Mouse (Mus musculus): Measurements from ENCODE around the gene Tmem160. TPM values are rescaled to one million over a fixed set of nuclear protein-coding genes. Genes with fewer than 3 reads are reported as not detected.

The Tmem160 gene
- polyA plus RNA-seq, 1 experiment from 2014 or later, result 75.4 TPM

DNA sequence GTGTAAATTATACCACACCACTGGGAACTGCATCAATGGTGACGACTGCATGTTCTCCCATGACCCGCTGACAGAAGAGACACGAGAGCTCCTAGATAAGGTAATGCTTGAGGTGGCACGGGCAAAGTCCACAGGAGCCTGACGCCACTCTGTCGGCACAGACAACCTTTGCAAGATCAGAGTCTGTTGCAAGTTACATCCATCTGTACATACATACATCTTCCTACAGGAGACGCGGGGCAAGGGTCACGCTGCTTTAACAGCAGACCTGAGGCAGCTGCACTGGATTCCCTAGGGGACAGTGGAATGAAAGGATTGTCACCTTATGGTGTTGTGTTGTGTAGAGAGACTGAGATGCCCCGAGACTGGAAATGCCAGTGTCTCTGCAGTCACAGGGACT lies 26.9 kb upstream of the Tmem160 start:
- H3K4me3 ChIP-seq (ENCODE audit: low read depth, low read length), result no peak overlapping the region
- H3K4me2 ChIP-seq (ENCODE audit: low read length), result no peak overlapping the region
- no peak overlapping the region for H3K27ac ChIP-seq (ENCODE audit: low read depth, low read length)
- H3K9ac ChIP-seq (ENCODE audit: low read length), result no peak overlapping the region
- no peaks in the 10 kb centered on the region for H3K9me3 ChIP-seq (replicated peaks; ENCODE audit: control insufficient read depth, low read length)
- ATAC-seq, result no peak
- H3K4me1 ChIP-seq (ENCODE audit: control insufficient read depth, insufficient read depth, low read length), result no peaks in the 10 kb centered on the region
- DNase-seq (ENCODE audit: low spot score), result no peak
- 93% methylated on average over 10 of the region's 10 CpGs for WGBS
- H3K36me3 ChIP-seq (ENCODE audit: control insufficient read depth, insufficient read depth, low read length), result peaks cover 100% of the 10 kb centered on the region
- H3K27me3 ChIP-seq (replicated peaks; ENCODE audit: control insufficient read depth, insufficient read depth, low read length), result no peaks in the 10 kb centered on the region

GRCm38 (mm10) chr7:16426129-16426729 lies 26.4 kb upstream of the Tmem160 start:
- Histone ChIP-seq H3K4me1 (ENCODE audit: control insufficient read depth, insufficient read depth, low read length) (no peaks in the 10 kb centered on the region), H3K27ac (ENCODE audit: low read depth, low read length) (no peak overlapping the region), H3K27me3 (replicated peaks; ENCODE audit: control insufficient read depth, insufficient read depth, low read length) (no peaks in the 10 kb centered on the region), H3K4me2 (ENCODE audit: low read length) (no peak overlapping the region), H3K4me3 (ENCODE audit: low read depth, low read length) (no peak overlapping the region), H3K36me3 (ENCODE audit: control insufficient read depth, insufficient read depth, low read length) (peaks cover 100% of the 10 kb centered on the region), H3K9ac (ENCODE audit: low read length) (no peak overlapping the region), H3K9me3 (replicated peaks; ENCODE audit: control insufficient read depth, low read length) (no peaks in the 10 kb centered on the region)
- ATAC-seq (peak; percentile 82; the same call in 1 of the 2 replicates), DNase-seq (ENCODE audit: low spot score) (peak; percentile 59)
- 54% methylated on average over 4 of the region's 4 CpGs for WGBS

GRCm38 (mm10) chr7:16433352-16433971 lies 19.1 kb upstream of the Tmem160 start:
- H3K4me3 ChIP-seq (ENCODE audit: low read depth, low read length), result no peak overlapping the region
- WGBS, result 86% methylated on average over 3 of the region's 3 CpGs
- H3K36me3 ChIP-seq (ENCODE audit: control insufficient read depth, insufficient read depth, low read length), result peaks cover 87% of the 10 kb centered on the region
- H3K27ac ChIP-seq (ENCODE audit: low read depth, low read length), result no peak overlapping the region
- H3K4me2 ChIP-seq (ENCODE audit: low read length), result no peak overlapping the region
- no peak overlapping the region for H3K9ac ChIP-seq (ENCODE audit: low read length)
- no peaks in the 10 kb centered on the region for H3K9me3 ChIP-seq (replicated peaks; ENCODE audit: control insufficient read depth, low read length)
- H3K27me3 ChIP-seq (replicated peaks; ENCODE audit: control insufficient read depth, insufficient read depth, low read length), result no peaks in the 10 kb centered on the region
- DNase-seq (ENCODE audit: low spot score) (no peak), ATAC-seq (no peak)
- H3K4me1 ChIP-seq (ENCODE audit: control insufficient read depth, insufficient read depth, low read length), result no peaks in the 10 kb centered on the region

GRCm38 (mm10) chr7:16435088-16435487 lies 17.5 kb upstream of the Tmem160 start:
- H3K9ac ChIP-seq (ENCODE audit: low read length), result no peak overlapping the region
- no peak for ATAC-seq

GRCm38 (mm10) chr7:16441241-16441640 lies 11.3 kb upstream of the Tmem160 start:
- DNase-seq (ENCODE audit: low spot score) (no peak), ATAC-seq (no peak)
- H3K4me3 ChIP-seq (ENCODE audit: low read depth, low read length), result no peak overlapping the region
- H3K9me3 ChIP-seq (replicated peaks; ENCODE audit: control insufficient read depth, low read length), result no peaks in the 10 kb centered on the region
- no peaks in the 10 kb centered on the region for H3K4me1 ChIP-seq (ENCODE audit: control insufficient read depth, insufficient read depth, low read length)
- no peaks in the 10 kb centered on the region for H3K27me3 ChIP-seq (replicated peaks; ENCODE audit: control insufficient read depth, insufficient read depth, low read length)
- no peak overlapping the region for H3K9ac ChIP-seq (ENCODE audit: low read length)
- H3K36me3 ChIP-seq (ENCODE audit: control insufficient read depth, insufficient read depth, low read length), result peaks cover 9% of the 10 kb centered on the region
- H3K27ac ChIP-seq (ENCODE audit: low read depth, low read length), result no peak overlapping the region
- no peak overlapping the region for H3K4me2 ChIP-seq (ENCODE audit: low read length)

More at GRCm38 (mm10) chr7:16435088-16435487, 17.5 kb upstream of the Tmem160 start:
- Histone ChIP-seq H3K4me1 (ENCODE audit: control insufficient read depth, insufficient read depth, low read length) (no peaks in the 10 kb centered on the region), H3K27ac (ENCODE audit: low read depth, low read length) (no peak overlapping the region), H3K36me3 (ENCODE audit: control insufficient read depth, insufficient read depth, low read length) (peaks cover 70% of the 10 kb centered on the region), H3K27me3 (replicated peaks; ENCODE audit: control insufficient read depth, insufficient read depth, low read length) (no peaks in the 10 kb centered on the region), H3K4me2 (ENCODE audit: low read length) (no peak overlapping the region), H3K4me3 (ENCODE audit: low read depth, low read length) (no peak overlapping the region), H3K9me3 (replicated peaks; ENCODE audit: control insufficient read depth, low read length) (no peaks in the 10 kb centered on the region)
- 86% methylated on average over 9 of the region's 9 CpGs for WGBS
- no peak for DNase-seq (ENCODE audit: low spot score)

- H3K9ac ChIP-seq (ENCODE audit: low read length), result no peak overlapping the region
- H3K4me2 ChIP-seq (ENCODE audit: low read length), result no peak overlapping the region
- H3K4me3 ChIP-seq (ENCODE audit: low read depth, low read length), result no peak overlapping the region
- no peaks in the 10 kb centered on the region for H3K27me3 ChIP-seq (replicated peaks; ENCODE audit: control insufficient read depth, insufficient read depth, low read length)
- no peak overlapping the region for H3K27ac ChIP-seq (ENCODE audit: low read depth, low read length)
- H3K9me3 ChIP-seq (replicated peaks; ENCODE audit: control insufficient read depth, low read length), result no peaks in the 10 kb centered on the region
- DNase-seq (ENCODE audit: low spot score) (no peak), ATAC-seq (no peak)
- no peaks in the 10 kb centered on the region for H3K4me1 ChIP-seq (ENCODE audit: control insufficient read depth, insufficient read depth, low read length)
- 82% methylated on average over 6 of the region's 6 CpGs for WGBS
- H3K36me3 ChIP-seq (ENCODE audit: control insufficient read depth, insufficient read depth, low read length), result 0 out of 2 replicates have a peak, but pooled peaks cover 8% of the 10 kb centered on the region
These were observed 923 bp upstream of the Tmem160 start for GRCm38 (mm10) chr7:16451656-16452055.

- Histone ChIP-seq H3K4me1 (ENCODE audit: control insufficient read depth, insufficient read depth, low read length) (no peaks in the 10 kb centered on the region), H3K27ac (ENCODE audit: low read depth, low read length) (peak overlapping the region; percentile 48; the same call in 1 of the 2 replicates), H3K4me3 (ENCODE audit: low read depth, low read length) (peak overlapping the region; percentile 73), H3K9me3 (replicated peaks; ENCODE audit: control insufficient read depth, low read length) (no peaks in the 10 kb centered on the region), H3K27me3 (replicated peaks; ENCODE audit: control insufficient read depth, insufficient read depth, low read length) (no peaks in the 10 kb centered on the region), H3K9ac (ENCODE audit: low read length) (peak overlapping the region; percentile 71), H3K36me3 (ENCODE audit: control insufficient read depth, insufficient read depth, low read length) (0 out of 2 replicates have a peak, but pooled peaks cover 8% of the 10 kb centered on the region), H3K4me2 (ENCODE audit: low read length) (peak overlapping the region; percentile 75)
- ATAC-seq, result peak; percentile 77
- peak; percentile 83 for DNase-seq (ENCODE audit: low spot score)
- WGBS, result 0% methylated on average over 23 of the region's 23 CpGs
These were observed 636 bp downstream of the Tmem160 start for GRCm38 (mm10) chr7:16453118-16453711.

DNA sequence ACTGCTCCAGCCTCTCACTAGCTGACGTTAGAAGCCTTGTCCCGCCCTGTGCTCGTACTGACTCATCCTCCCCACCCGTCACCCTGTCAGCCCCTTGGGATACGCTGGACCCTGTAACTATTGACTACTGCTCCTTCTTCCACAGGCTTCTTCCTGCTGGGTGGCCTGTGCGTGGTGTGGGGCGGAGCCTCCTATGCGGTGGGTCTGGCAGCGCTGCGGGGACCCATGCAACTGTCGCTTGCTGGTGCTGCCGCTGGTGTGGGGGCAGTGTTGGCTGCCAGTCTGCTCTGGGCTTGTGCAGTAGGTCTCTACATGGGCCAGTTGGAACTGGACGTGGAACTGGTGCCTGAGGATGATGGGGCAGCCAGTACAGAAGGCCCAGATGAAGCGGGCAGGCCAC lies 2.4 kb downstream of the Tmem160 start:
- 0 out of 2 replicates have a peak, but pooled peaks cover 8% of the 10 kb centered on the region for H3K36me3 ChIP-seq (ENCODE audit: control insufficient read depth, insufficient read depth, low read length)
- H3K9ac ChIP-seq (ENCODE audit: low read length), result no peak overlapping the region
- H3K9me3 ChIP-seq (replicated peaks; ENCODE audit: control insufficient read depth, low read length), result no peaks in the 10 kb centered on the region
- 95% methylated on average over 14 of the region's 14 CpGs for WGBS
- ATAC-seq, result no peak
- no peak for DNase-seq (ENCODE audit: low spot score)
- H3K27ac ChIP-seq (ENCODE audit: low read depth, low read length), result no peak overlapping the region
- no peaks in the 10 kb centered on the region for H3K4me1 ChIP-seq (ENCODE audit: control insufficient read depth, insufficient read depth, low read length)
- no peak overlapping the region for H3K4me3 ChIP-seq (ENCODE audit: low read depth, low read length)
- H3K4me2 ChIP-seq (ENCODE audit: low read length), result no peak overlapping the region
- H3K27me3 ChIP-seq (replicated peaks; ENCODE audit: control insufficient read depth, insufficient read depth, low read length), result no peaks in the 10 kb centered on the region

- no peak overlapping the region for H3K9ac ChIP-seq (ENCODE audit: low read length)
- WGBS, result 89% methylated on average over 5 of the region's 5 CpGs
- no peak for DNase-seq (ENCODE audit: low spot score)
- no peaks in the 10 kb centered on the region for H3K27me3 ChIP-seq (replicated peaks; ENCODE audit: control insufficient read depth, insufficient read depth, low read length)
- no peak overlapping the region for H3K4me2 ChIP-seq (ENCODE audit: low read length)
- no peak for ATAC-seq
- H3K9me3 ChIP-seq (replicated peaks; ENCODE audit: control insufficient read depth, low read length), result no peaks in the 10 kb centered on the region
- no peak overlapping the region for H3K4me3 ChIP-seq (ENCODE audit: low read depth, low read length)
- no peak overlapping the region for H3K27ac ChIP-seq (ENCODE audit: low read depth, low read length)
- 0 out of 2 replicates have a peak, but pooled peaks cover 8% of the 10 kb centered on the region for H3K36me3 ChIP-seq (ENCODE audit: control insufficient read depth, insufficient read depth, low read length)
- H3K4me1 ChIP-seq (ENCODE audit: control insufficient read depth, insufficient read depth, low read length), result no peaks in the 10 kb centered on the region
These were observed 3.7 kb downstream of the Tmem160 start for GRCm38 (mm10) chr7:16456289-16456688.

All from forebrain, embryonic 14.5 days (tissue).